Mouse (Mus musculus) liver, postnatal 0 days (tissue): ENCODE results near the gene Armc7. TPM values are rescaled to one million over a fixed set of nuclear protein-coding genes. Genes with fewer than 3 reads are reported as not detected.
A peak's percentile ranks its signal among the peaks of the same experiment; 100 is the strongest.
"Not testable (repeated sequence)": the region's sequence is repeated elsewhere in the genome, so short reads cannot be mapped to it uniquely, and the experiment has no call there.

ENCODE experiments used
- ATAC-seq: fragments of 200-750 bp; cut with Nextera tagmentation; 2 replicates; pipeline ENCODE4 v1.8.0; 2017; ENCODE audit warnings: mild to moderate bottlenecking, moderate library complexity
- DNase-seq: peaks from one replicate; pipeline ENCODE4 v3.0.0-alpha.2; 2016
- H3K27ac ChIP-seq: fragments of 300-500 bp; sonication (generic); 2 replicates; pipeline ENCODE4 v1.5.1; 2014; ENCODE audit warnings: antibody characterized with exemption, moderate library complexity, mild to moderate bottlenecking, low read depth
- H3K27me3 ChIP-seq: fragments of 300-500 bp; sonication (generic); 2 replicates; pipeline ENCODE4 v1.6.1; 2014; ENCODE audit warnings: low read length, control low read depth, mixed read lengths; ENCODE audit not compliant: insufficient read depth
- H3K36me3 ChIP-seq: fragments of 300-500 bp; sonication (generic); replicated peaks from 2 replicates; pipeline ENCODE4 v1.6.1; 2014; ENCODE audit warnings: mild to moderate bottlenecking, control low read depth, low read length, moderate library complexity, mixed read lengths; ENCODE audit not compliant: insufficient read depth
- H3K4me1 ChIP-seq: fragments of 300-500 bp; sonication (generic); 2 replicates; pipeline ENCODE4 v1.6.1; 2014; ENCODE audit warnings: antibody characterized with exemption, mild to moderate bottlenecking, control low read depth; ENCODE audit not compliant: insufficient read depth
- H3K4me2 ChIP-seq: fragments of 300-500 bp; sonication (generic); 2 replicates; pipeline ENCODE4 v1.6.1; 2014; ENCODE audit warnings: low read depth, mild to moderate bottlenecking, low read length, moderate library complexity, mixed read lengths
- H3K4me3 ChIP-seq: fragments of 300-500 bp; sonication (generic); 2 replicates; pipeline ENCODE4 v1.5.1; 2014; ENCODE audit warnings: low read depth, low read length
- H3K9ac ChIP-seq: fragments of 300-500 bp; sonication (generic); replicated peaks from 2 replicates; pipeline ENCODE4 v1.6.1; 2014; ENCODE audit warnings: mild to moderate bottlenecking, moderate library complexity
- H3K9me3 ChIP-seq: fragments of 300-500 bp; sonication (generic); 2 replicates; pipeline ENCODE4 v1.6.1; 2016; ENCODE audit warnings: mild to moderate bottlenecking, control low read depth, low read length, mixed read lengths
- CTCF ChIP-seq: sonication (generic); IDR thresholded peaks from 2 replicates; pipeline ENCODE4 v1.5.1; 2016; ENCODE audit warnings: antibody characterized with exemption, low read depth
- EP300 ChIP-seq: IDR thresholded peaks from 2 replicates; pipeline ENCODE4 v1.6.1; 2016; ENCODE audit warnings: antibody characterized with exemption, low read depth, mild to moderate bottlenecking
- WGBS: fragments of 180-500 bp; shearing (Covaris S2); extraction: QIAGEN DNeasy Blood & Tissue Kit; methylation state at CpG from one replicate; pipeline ENCODE4 v1.1.7; 2014; ENCODE audit not compliant: insufficient replicate concordance; 5-methylcytosine and 5-hydroxymethylcytosine counted together
- polyA plus RNA-seq: library from polyadenylated mRNA; unstranded; fragments of >200 nt; fragmentation: Nextera tagmentation; extraction: Ambion mirVana; gene quantifications from 2 replicates; pipeline ENCODE4 v1.2.1, GENCODE M21; 2015

Gene Armc7
- polyA plus RNA-seq, 1 experiment from 2014 or later = 3.9 TPM

DNA sequence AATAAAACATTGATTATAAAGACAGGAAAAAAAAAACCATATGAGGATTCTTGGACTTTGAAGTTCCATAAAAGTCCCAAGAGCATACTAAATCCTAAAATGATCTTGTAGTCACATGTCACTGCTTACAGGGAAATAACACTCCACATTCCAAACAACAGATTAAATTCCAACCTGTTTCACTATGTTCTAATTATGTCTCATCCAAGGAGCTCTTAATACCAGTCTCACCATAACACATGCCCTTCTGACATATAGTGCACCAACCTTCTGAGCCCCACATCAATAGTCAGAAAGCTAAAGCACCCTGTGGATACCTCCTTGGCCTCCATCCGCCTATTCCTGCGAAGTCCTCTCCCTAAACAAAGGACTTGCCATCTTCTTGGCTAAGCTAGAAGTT is 44.8 kb downstream of the Armc7 start:
- TF ChIP-seq CTCF = no peak
- no peak for TF ChIP-seq EP300
- ATAC-seq (no peak), DNase-seq (no peak)
- Histone ChIP-seq H3K9ac (no peak overlapping the region), H3K4me2 (no peak overlapping the region), H3K4me1 (peaks cover 2% of the 10 kb centered on the region; the same call in 1 of the 2 replicates), H3K9me3 (no peaks in the 10 kb centered on the region), H3K36me3 (peaks cover 13% of the 10 kb centered on the region; the same call in 1 of the 2 replicates), H3K27ac (no peak overlapping the region), H3K27me3 (no peaks in the 10 kb centered on the region), H3K4me3 (no peak overlapping the region)
- 88% methylated on average over 2 of the region's 2 CpGs for WGBS

DNA sequence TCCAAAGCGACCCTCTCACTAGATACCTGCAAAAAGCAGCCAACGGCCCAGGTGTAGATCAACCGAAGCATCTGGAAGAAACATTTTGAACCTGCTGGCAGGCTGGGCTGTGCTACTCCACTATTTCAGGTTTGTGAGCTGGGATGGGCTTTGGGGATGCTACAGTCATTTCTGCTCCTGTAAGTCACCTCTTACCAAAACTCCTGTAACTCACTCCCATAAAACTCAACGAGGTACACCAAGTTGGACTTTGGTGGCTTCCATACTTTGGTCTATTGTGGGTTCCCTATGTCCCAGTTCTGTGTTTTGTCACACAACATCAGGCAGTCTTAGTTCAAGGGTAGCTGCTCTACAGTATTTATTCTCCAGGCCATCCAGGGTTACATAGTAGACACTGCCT is 45.6 kb downstream of the Armc7 start:
- WGBS = 76% methylated on average over 4 of the region's 4 CpGs
- H3K4me2 ChIP-seq = no peak overlapping the region
- ATAC-seq = no peak
- DNase-seq = no peak
- H3K4me1 ChIP-seq = no peaks in the 10 kb centered on the region
- no peaks in the 10 kb centered on the region for H3K27me3 ChIP-seq
- H3K9ac ChIP-seq = no peak overlapping the region
- no peaks in the 10 kb centered on the region for H3K9me3 ChIP-seq
- TF ChIP-seq CTCF = no peak
- TF ChIP-seq EP300 = no peak
- H3K36me3 ChIP-seq = peaks cover 22% of the 10 kb centered on the region
- H3K4me3 ChIP-seq = no peak overlapping the region
- no peak overlapping the region for H3K27ac ChIP-seq

DNA sequence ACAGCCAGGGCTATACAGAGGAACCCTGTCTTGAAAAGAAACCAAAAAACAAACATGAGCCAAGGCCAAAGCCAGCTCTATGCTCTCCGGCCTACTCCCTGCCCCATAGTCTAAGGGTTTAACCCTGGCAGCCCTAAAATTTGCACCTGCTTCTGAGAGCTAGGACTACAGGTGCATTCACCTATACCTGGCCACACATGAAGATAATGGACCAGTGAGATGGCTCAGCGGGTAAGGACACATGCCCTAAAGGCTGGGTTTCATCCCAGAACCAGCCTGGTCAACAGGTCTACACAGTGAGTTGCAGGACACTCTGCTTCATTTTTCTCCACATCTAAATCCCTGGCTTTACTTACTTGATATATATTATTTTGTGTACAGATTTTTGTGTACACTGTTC is 46.8 kb downstream of the Armc7 start:
- Histone ChIP-seq H3K9ac (no peak overlapping the region), H3K9me3 (no peaks in the 10 kb centered on the region), H3K36me3 (peaks cover 32% of the 10 kb centered on the region), H3K4me3 (no peak overlapping the region), H3K4me1 (no peaks in the 10 kb centered on the region), H3K4me2 (no peak overlapping the region), H3K27me3 (no peaks in the 10 kb centered on the region), H3K27ac (no peak overlapping the region)
- TF ChIP-seq EP300 = no peak
- TF ChIP-seq CTCF = no peak
- DNase-seq (no peak), ATAC-seq (no peak)
- WGBS = 97% methylated on average over 2 of the region's 2 CpGs

DNA sequence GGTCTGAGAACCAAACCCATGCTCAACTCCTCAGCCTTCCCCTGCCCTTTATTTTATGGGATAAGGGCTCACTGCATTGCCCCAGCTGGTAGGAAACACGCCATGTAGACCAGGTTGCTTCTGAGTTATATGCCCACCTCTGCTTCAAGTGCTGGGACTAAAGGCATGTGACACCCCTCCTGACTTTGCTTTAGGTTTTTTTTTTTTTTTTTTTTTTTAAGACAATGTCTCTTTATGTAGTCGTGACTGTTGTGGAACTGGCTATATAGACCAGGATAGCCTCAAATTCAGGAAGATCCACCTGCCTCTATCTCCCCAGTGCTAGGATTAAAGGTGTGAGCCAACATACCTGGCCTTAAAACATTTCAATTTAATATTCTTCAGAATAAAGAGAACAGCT is 47.2 kb downstream of the Armc7 start:
- DNase-seq (no peak), ATAC-seq (no peak)
- 74% methylated on average over 2 of the region's 2 CpGs for WGBS
- Histone ChIP-seq H3K27me3 (no peaks in the 10 kb centered on the region), H3K9ac (no peak overlapping the region), H3K4me2 (no peak overlapping the region), H3K27ac (no peak overlapping the region), H3K4me3 (no peak overlapping the region), H3K4me1 (no peaks in the 10 kb centered on the region), H3K36me3 (peaks cover 37% of the 10 kb centered on the region), H3K9me3 (no peaks in the 10 kb centered on the region)
- TF ChIP-seq CTCF (no peak), EP300 (no peak)

DNA sequence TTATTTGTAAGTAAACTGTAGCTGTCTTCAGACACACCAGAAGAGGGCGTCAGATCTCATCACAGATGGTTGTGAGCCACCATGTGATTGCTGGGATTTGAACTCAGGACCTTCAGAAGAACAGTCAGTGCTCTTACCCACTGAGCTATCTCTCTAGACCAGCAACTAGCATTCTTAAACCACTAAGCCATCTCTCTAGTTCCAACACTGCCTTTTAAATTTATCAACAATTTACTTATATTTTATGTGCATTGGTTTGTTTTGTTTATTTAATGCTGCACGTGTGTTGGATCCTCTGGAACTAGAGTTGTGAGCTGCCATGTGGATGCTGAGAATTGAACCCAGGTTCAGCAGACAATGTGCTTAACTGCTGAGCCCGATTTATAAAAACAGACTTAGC is 51.0 kb downstream of the Armc7 start:
- ATAC-seq = not testable (repeated sequence)
- 85% methylated on average over 3 of the region's 3 CpGs for WGBS

DNA sequence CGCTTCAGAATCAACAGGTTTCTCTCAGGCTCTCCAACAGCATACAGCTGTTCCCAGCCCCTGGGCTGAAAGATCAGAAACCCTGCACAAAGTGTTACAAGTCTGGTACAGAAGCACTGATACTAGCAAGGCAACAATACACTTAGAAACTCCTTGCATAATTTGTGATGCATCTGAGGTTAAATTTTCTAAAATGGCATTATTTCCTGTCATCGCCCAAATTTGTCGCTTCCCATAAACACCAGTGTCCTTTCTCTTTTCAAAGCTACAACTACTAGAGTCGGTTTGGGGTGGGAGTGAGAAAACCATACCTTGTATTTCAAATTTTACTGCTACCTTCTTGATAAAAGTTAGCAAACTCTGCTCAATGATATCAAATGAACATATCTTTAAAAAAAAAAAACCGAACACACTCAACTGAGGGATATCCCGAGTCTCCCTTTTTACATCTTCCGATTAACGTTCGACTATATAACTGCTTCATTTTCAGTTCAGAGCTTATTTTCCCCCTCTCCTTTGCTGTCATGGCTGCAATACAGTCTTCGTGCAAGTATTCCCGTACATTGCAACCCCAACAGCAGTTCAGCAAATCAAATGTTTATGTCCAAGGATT is 59.4 kb downstream of the Armc7 start:
- Histone ChIP-seq H3K9me3 (no peaks in the 10 kb centered on the region), H3K27me3 (no peaks in the 10 kb centered on the region), H3K27ac (peak overlapping the region; percentile 99), H3K9ac (peak overlapping the region; percentile 96), H3K36me3 (peaks cover 38% of the 10 kb centered on the region), H3K4me2 (peak overlapping the region; percentile 78), H3K4me1 (peaks cover 10% of the 10 kb centered on the region), H3K4me3 (peak overlapping the region; percentile 86)
- TF ChIP-seq EP300 = no peak
- no peak for TF ChIP-seq CTCF
- 4% methylated on average over 11 of the region's 11 CpGs for WGBS
- DNase-seq = no peak
- ATAC-seq = no peak

More for the DNA sequence above, 51.0 kb downstream of the Armc7 start:
- H3K27ac ChIP-seq, H3K9me3 ChIP-seq, DNase-seq, H3K9ac ChIP-seq, H3K27me3 ChIP-seq, H3K4me3 ChIP-seq, H3K4me2 ChIP-seq, H3K4me1 ChIP-seq: not testable (repeated sequence)
- peaks cover 58% of the 10 kb centered on the region for H3K36me3 ChIP-seq
